Mouse (Mus musculus) heart, embryonic 12.5 days (tissue): Measurements from ENCODE around the gene Zbtb46. TPM values are rescaled to one million over a fixed set of nuclear protein-coding genes. Genes with fewer than 3 reads are reported as not detected.
A peak's percentile ranks its signal among the peaks of the same experiment; 100 is the strongest.

Experiments used
- ATAC-seq: fragments of 200-750 bp; cut with Nextera tagmentation; 2 replicates; pipeline ENCODE4 v1.8.0; 2017; ENCODE audit warnings: moderate TSS enrichment, moderate library complexity; ENCODE audit not compliant: insufficient number of reproducible peaks, low FRiP score
- H3K27ac ChIP-seq: fragments of 300-500 bp; sonication (generic); 2 replicates; pipeline ENCODE4 v1.5.1; 2016; ENCODE audit warnings: mild to moderate bottlenecking, moderate library complexity; ENCODE audit not compliant: poor library complexity, severe bottlenecking
- H3K27me3 ChIP-seq: fragments of 300-500 bp; sonication (generic); replicated peaks from 2 replicates; pipeline ENCODE4 v1.6.1; 2016; ENCODE audit warnings: mild to moderate bottlenecking, moderate library complexity
- H3K36me3 ChIP-seq: fragments of 300-500 bp; sonication (generic); 2 replicates; pipeline ENCODE4 v1.6.1; 2016; ENCODE audit warnings: mild to moderate bottlenecking, moderate library complexity
- H3K4me1 ChIP-seq: fragments of 300-500 bp; sonication (generic); replicated peaks from 2 replicates; pipeline ENCODE4 v1.6.1; 2016; ENCODE audit warnings: mild to moderate bottlenecking
- H3K4me2 ChIP-seq: fragments of 300-500 bp; sonication (generic); 2 replicates; pipeline ENCODE4 v1.6.1; 2016; ENCODE audit warnings: mild to moderate bottlenecking, moderate library complexity
- H3K4me3 ChIP-seq: fragments of 300-500 bp; sonication (generic); 2 replicates; pipeline ENCODE4 v1.5.1; 2016; ENCODE audit warnings: mild to moderate bottlenecking
- H3K9ac ChIP-seq: fragments of 300-500 bp; sonication (generic); 2 replicates; pipeline ENCODE4 v1.6.1; 2016; ENCODE audit warnings: mild to moderate bottlenecking, moderate library complexity
- H3K9me3 ChIP-seq: fragments of 300-500 bp; sonication (generic); replicated peaks from 2 replicates; pipeline ENCODE4 v1.6.1; 2016; ENCODE audit warnings: mild to moderate bottlenecking, moderate library complexity
- WGBS: fragments of 180-500 bp; shearing (Covaris S2); methylation state at CpG from one replicate; pipeline ENCODE4 v1.1.7; 2016; 5-methylcytosine and 5-hydroxymethylcytosine counted together
- polyA plus RNA-seq: library from polyadenylated mRNA; unstranded; fragments of >200 nt; fragmentation: Nextera tagmentation; extraction: Ambion mirVana; gene quantifications from 2 replicates; pipeline ENCODE4 v1.2.1, GENCODE M21; 2016

Gene Zbtb46
- polyA plus RNA-seq, 1 experiment from 2014 or later, result 13.5 TPM

DNA sequence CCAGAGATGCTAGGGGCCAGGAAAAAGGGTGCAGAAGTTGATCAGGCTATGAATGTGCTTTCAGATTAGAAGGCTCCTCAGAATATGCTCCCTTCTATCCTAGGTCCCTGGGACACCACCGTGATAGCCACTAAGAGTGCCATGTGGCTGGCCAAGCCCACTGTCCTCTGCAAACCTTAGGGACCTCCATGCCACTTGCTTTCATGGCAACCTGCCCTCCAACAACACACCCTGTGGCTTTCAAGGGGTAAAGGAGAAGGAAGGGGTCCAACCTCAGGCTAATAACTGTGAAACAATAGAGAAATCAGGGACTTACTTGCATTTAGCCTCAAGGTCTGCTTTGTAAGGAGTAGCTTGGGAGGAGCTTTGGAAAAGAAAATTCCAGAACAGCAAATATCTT, 3.4 kb upstream of the Zbtb46 start:
- Histone ChIP-seq H3K36me3 (no peaks in the 10 kb centered on the region), H3K27me3 (no peaks in the 10 kb centered on the region), H3K9me3 (no peaks in the 10 kb centered on the region), H3K9ac (no peak overlapping the region), H3K27ac (no peak overlapping the region), H3K4me3 (no peak overlapping the region), H3K4me1 (peaks cover 26% of the 10 kb centered on the region), H3K4me2 (peak overlapping the region; percentile 50)
- 84% methylated on average over 1 of the region's 1 CpGs for WGBS
- no peak for ATAC-seq

- H3K4me3 ChIP-seq, result no peak overlapping the region
- no peak overlapping the region for H3K27ac ChIP-seq
- peaks cover 26% of the 10 kb centered on the region for H3K4me1 ChIP-seq
- no peak for ATAC-seq
- H3K4me2 ChIP-seq, result no peak overlapping the region
- H3K36me3 ChIP-seq, result no peaks in the 10 kb centered on the region
- H3K9ac ChIP-seq, result no peak overlapping the region
- no peaks in the 10 kb centered on the region for H3K27me3 ChIP-seq
- H3K9me3 ChIP-seq, result no peaks in the 10 kb centered on the region
- WGBS, result 83% methylated on average over 1 of the region's 1 CpGs
Measured at GRCm38 (mm10) chr2:181461536-181462100, 2.4 kb upstream of the Zbtb46 start.

DNA sequence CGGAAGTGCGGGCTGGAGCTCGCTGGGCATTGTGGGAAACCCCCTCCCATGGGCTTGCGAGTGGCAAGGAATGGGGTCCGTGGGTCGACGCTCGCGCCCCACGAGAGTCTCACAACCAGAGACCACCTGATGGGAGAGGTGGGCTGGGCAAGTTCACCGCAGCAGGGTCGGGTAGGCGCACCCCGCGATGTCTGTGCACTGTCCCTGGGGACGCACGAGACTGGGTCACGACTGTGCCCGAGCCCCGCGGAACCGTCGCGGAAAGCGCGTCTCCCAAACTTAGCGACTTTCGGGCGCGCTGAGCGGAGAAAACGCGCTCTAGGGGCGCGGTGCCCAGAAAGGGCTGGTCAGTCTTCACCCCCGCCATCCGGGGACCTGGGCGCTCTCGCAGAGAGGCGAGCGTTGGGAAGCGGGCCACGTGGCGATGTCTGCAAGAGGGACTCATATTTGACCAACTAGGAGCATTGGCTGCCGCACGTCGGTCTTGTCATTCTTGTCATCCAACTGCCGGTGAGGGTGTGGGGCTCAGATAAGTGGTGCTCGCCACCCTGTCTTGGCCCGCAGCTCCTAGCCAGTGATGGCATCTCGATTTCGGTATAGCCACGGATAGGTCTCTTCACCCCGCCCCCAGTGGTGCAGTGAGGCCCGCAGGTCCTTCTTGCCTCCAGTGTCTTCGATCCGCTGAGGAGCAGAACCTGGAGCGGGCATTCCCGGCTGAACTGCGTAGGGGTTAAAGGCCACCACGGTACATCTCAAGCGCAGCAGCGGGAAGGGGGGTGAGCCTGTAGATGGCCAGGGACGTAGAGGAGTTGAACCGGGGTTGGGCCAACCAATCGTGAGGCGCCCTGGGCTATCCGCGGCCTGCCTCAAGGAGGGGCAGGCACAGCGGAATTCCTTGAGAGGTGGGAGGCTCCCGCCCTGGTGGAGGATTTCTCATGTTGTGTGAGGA, 721 bp upstream of the Zbtb46 start:
- under 1% methylated on average over 71 of the region's 71 CpGs for WGBS
- peak; percentile 40 for ATAC-seq
- peak overlapping the region; percentile 39 for H3K27ac ChIP-seq

GRCm38 (mm10) chr2:181458411-181459152, 644 bp downstream of the Zbtb46 start:
- Histone ChIP-seq H3K27me3 (no peaks in the 10 kb centered on the region), H3K4me3 (peak overlapping the region; percentile 94), H3K9ac (peak overlapping the region; percentile 90), H3K4me1 (peaks cover 37% of the 10 kb centered on the region), H3K36me3 (no peaks in the 10 kb centered on the region), H3K9me3 (no peaks in the 10 kb centered on the region), H3K4me2 (peak overlapping the region; percentile 87), H3K27ac (peak overlapping the region; percentile 82)
- WGBS, result under 1% methylated on average over 68 of the region's 72 CpGs
- ATAC-seq, result no peak; the same call in 1 of the 2 replicates

More for the DNA sequence above, 721 bp upstream of the Zbtb46 start:
- Histone ChIP-seq H3K27me3 (no peaks in the 10 kb centered on the region), H3K36me3 (no peaks in the 10 kb centered on the region), H3K9me3 (no peaks in the 10 kb centered on the region), H3K9ac (peak overlapping the region; percentile 69), H3K4me1 (peaks cover 33% of the 10 kb centered on the region), H3K4me2 (peak overlapping the region; percentile 87), H3K4me3 (peak overlapping the region; percentile 94)

GRCm38 (mm10) chr2:181457831-181458230, 1.4 kb downstream of the Zbtb46 start:
- peak overlapping the region; percentile 90 for H3K9ac ChIP-seq
- 0 out of 2 replicates have a peak, but pooled peaks cover 3% of the 10 kb centered on the region for H3K9me3 ChIP-seq
- ATAC-seq, result no peak
- peak overlapping the region; percentile 94 for H3K4me3 ChIP-seq
- H3K27ac ChIP-seq, result no peak overlapping the region
- 0 out of 2 replicates have a peak, but pooled peaks cover 3% of the 10 kb centered on the region for H3K36me3 ChIP-seq
- no peaks in the 10 kb centered on the region for H3K27me3 ChIP-seq
- 7% methylated on average over 15 of the region's 15 CpGs for WGBS
- H3K4me1 ChIP-seq, result peaks cover 30% of the 10 kb centered on the region
- peak overlapping the region; percentile 87 for H3K4me2 ChIP-seq

- ATAC-seq, result no peak
- H3K9me3 ChIP-seq, result 0 out of 2 replicates have a peak, but pooled peaks cover 3% of the 10 kb centered on the region
- peaks cover 22% of the 10 kb centered on the region for H3K4me1 ChIP-seq
- WGBS, result 51% methylated on average over 2 of the region's 2 CpGs
- no peak overlapping the region for H3K27ac ChIP-seq
- 0 out of 2 replicates have a peak, but pooled peaks cover 3% of the 10 kb centered on the region for H3K36me3 ChIP-seq
- H3K4me3 ChIP-seq, result no peak overlapping the region
- H3K9ac ChIP-seq, result no peak overlapping the region
- no peak overlapping the region for H3K4me2 ChIP-seq
- no peaks in the 10 kb centered on the region for H3K27me3 ChIP-seq
Measured at GRCm38 (mm10) chr2:181455899-181456298, 3.3 kb downstream of the Zbtb46 start.

GRCm38 (mm10) chr2:181453274-181453673, 6.0 kb downstream of the Zbtb46 start:
- 0 out of 2 replicates have a peak, but pooled peaks cover 3% of the 10 kb centered on the region for H3K9me3 ChIP-seq
- H3K4me1 ChIP-seq, result peaks cover 12% of the 10 kb centered on the region
- H3K9ac ChIP-seq, result no peak overlapping the region
- H3K27me3 ChIP-seq, result no peaks in the 10 kb centered on the region
- 63% methylated on average over 1 of the region's 1 CpGs for whole genome bisulfite sequencing
- H3K4me2 ChIP-seq, result no peak overlapping the region
- H3K27ac ChIP-seq, result no peak overlapping the region
- 0 out of 2 replicates have a peak, but pooled peaks cover 3% of the 10 kb centered on the region for H3K36me3 ChIP-seq
- no peak overlapping the region for H3K4me3 ChIP-seq
- ATAC-seq, result no peak

- Histone ChIP-seq H3K4me3 (no peak overlapping the region), H3K27ac (no peak overlapping the region), H3K27me3 (no peaks in the 10 kb centered on the region), H3K9me3 (0 out of 2 replicates have a peak, but pooled peaks cover 3% of the 10 kb centered on the region), H3K36me3 (0 out of 2 replicates have a peak, but pooled peaks cover 3% of the 10 kb centered on the region), H3K4me1 (peaks cover 12% of the 10 kb centered on the region), H3K9ac (no peak overlapping the region), H3K4me2 (no peak overlapping the region)
- 78% methylated on average over 4 of the region's 4 CpGs for WGBS
- ATAC-seq, result no peak
Measured at GRCm38 (mm10) chr2:181452181-181452580, 7.0 kb downstream of the Zbtb46 start.

DNA sequence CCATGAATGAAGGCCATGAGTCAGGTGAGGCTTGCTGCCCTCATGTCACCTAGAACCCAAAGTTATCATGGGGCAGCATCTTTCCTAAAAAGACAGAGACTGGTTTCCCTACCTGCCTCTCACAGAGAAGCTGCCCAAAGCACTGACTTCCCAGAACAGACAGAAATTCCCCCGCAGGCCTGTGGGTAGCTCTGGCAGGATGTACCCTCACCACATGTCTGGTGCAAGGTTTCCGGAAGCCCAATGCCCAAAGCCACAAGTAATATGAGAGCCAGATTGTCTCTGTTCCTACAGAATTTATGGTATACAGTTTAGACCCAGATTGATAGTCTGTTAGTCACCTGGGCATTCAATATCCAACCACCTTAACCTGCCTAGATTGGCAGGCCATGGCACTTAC, 16.2 kb downstream of the Zbtb46 start:
- no peak overlapping the region for H3K4me2 ChIP-seq
- H3K9me3 ChIP-seq, result no peaks in the 10 kb centered on the region
- no peak overlapping the region for H3K4me3 ChIP-seq
- 0 out of 2 replicates have a peak, but pooled peaks cover 2% of the 10 kb centered on the region for H3K4me1 ChIP-seq
- no peak overlapping the region for H3K9ac ChIP-seq
- no peak overlapping the region for H3K27ac ChIP-seq
- no peaks in the 10 kb centered on the region for H3K27me3 ChIP-seq
- ATAC-seq, result no peak
- H3K36me3 ChIP-seq, result no peaks in the 10 kb centered on the region
- 93% methylated on average over 2 of the region's 2 CpGs for WGBS

DNA sequence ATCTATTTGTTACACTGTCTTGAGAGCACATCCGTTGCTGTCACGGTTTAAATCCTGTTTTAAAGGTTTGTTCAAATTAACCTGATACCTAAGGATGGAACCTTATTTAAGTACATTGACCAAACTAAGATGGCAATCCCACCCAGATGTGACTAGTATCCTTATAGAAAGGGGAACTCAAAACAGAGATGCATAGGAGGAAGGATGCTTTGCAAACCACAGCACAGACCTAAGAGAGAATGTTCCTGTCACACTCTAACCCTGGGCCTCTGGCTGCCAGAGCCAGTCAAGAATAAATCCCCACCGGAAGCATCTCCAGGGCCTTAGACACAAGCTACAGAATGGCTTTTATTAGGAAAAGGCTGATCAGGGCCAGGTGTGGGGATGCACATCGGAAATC, 21.1 kb downstream of the Zbtb46 start:
- Histone ChIP-seq H3K4me1 (peaks cover 19% of the 10 kb centered on the region), H3K27ac (no peak overlapping the region), H3K9me3 (no peaks in the 10 kb centered on the region), H3K4me2 (no peak overlapping the region), H3K36me3 (no peaks in the 10 kb centered on the region), H3K27me3 (no peaks in the 10 kb centered on the region), H3K9ac (no peak overlapping the region), H3K4me3 (no peak overlapping the region)
- no peak for ATAC-seq
- 80% methylated on average over 4 of the region's 4 CpGs for WGBS

DNA sequence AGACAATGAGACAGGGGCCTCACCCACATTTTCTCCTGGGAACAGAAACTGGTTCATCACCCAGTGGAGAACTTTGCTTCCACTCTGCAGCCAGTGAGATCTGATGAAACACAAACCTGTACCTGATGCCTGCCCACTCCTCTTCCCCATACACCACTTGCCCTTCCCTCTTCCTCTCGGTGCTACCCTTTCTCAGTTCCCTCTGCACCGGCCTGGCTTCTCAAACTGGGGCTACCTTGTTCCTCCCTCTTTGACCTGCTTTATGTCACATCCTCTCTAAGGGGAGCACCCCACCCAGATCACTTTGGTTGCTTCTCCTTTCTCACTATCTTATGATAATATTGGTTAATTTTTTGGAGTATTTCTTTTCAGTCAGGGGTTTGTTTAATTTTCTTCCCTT, 23.0 kb downstream of the Zbtb46 start:
- Histone ChIP-seq H3K27ac (no peak overlapping the region), H3K27me3 (no peaks in the 10 kb centered on the region), H3K4me3 (no peak overlapping the region), H3K36me3 (no peaks in the 10 kb centered on the region), H3K9me3 (no peaks in the 10 kb centered on the region), H3K4me1 (peaks cover 19% of the 10 kb centered on the region), H3K9ac (no peak overlapping the region), H3K4me2 (no peak overlapping the region)
- WGBS, result 84% methylated on average over 2 of the region's 2 CpGs
- no peak for ATAC-seq
